Mouse (Mus musculus): ENCODE measurements around the gene Hpf1.

- TF ChIP-seq CTCF (IDR thresholded peaks at IDR 0.05): no peak
- no peak for TF ChIP-seq POLR2A (IDR thresholded peaks at IDR 0.05; ENCODE audit: insufficient read depth, low read depth, low read length)
- no peak for TF ChIP-seq EP300 (IDR thresholded peaks at IDR 0.05; ENCODE audit: insufficient read depth, low read depth, low read length)
These were observed 29.5 kb upstream of the Hpf1 start for GRCm38 (mm10) chr8:60860749-60861148.
